Mouse (Mus musculus) MEL (cell line): Measurements from ENCODE around the gene Bach2. TPM values are rescaled to one million over a fixed set of nuclear protein-coding genes. Genes with fewer than 3 reads are reported as not detected.

Experiments used
- DNase-seq: peaks from one replicate; pipeline ENCODE4 v3.0.0; 2011; ENCODE audit warnings: low read depth, low spot score
- H3K27ac ChIP-seq: 2 replicates; pipeline ENCODE4 v1.5.1; 2012; ENCODE audit warnings: low read depth, mild to moderate bottlenecking, control low read depth, low read length, moderate library complexity; ENCODE audit not compliant: control insufficient read depth
- H3K27me3 ChIP-seq, 2 experiments: fragments of 150-350 bp in 1 of 2; sonication (generic) in 1 of 2; 2 replicates each; pipeline ENCODE4 v1.6.1; 2012; ENCODE audit warnings: low read length in 2 of 2, mild to moderate bottlenecking in 2 of 2, improper control_type of control experiment in 1 of 2, moderate library complexity in 1 of 2; ENCODE audit not compliant: insufficient read depth in 2 of 2, control insufficient read depth in 1 of 2
- H3K36me3 ChIP-seq, 2 experiments: 2 replicates each; pipeline ENCODE4 v1.6.1; 2012 to 2014; ENCODE audit warnings: low read length in 2 of 2, improper control_type of control experiment in 1 of 2, inconsistent platforms in 1 of 2, mild to moderate bottlenecking in 1 of 2; ENCODE audit not compliant: insufficient read depth in 2 of 2, control insufficient read depth in 1 of 2
- H3K4me1 ChIP-seq, 2 experiments: fragments of 150-350 bp in 1 of 2; sonication (generic) in 1 of 2; 2 replicates each; pipeline ENCODE4 v1.6.1; 2012; ENCODE audit warnings: low read length in 2 of 2, improper control_type of control experiment in 1 of 2, mild to moderate bottlenecking in 1 of 2; ENCODE audit not compliant: insufficient read depth in 2 of 2, control insufficient read depth in 1 of 2
- H3K4me3 ChIP-seq, 2 experiments: fragments of 150-350 bp in 1 of 2; sonication (generic) in 1 of 2; 2 replicates each; pipeline ENCODE4 v1.5.1; 2012; ENCODE audit warnings: low read depth in 2 of 2, low read length in 2 of 2, mild to moderate bottlenecking in 2 of 2, moderate library complexity in 2 of 2, control low read depth in 1 of 2, improper control_type of control experiment in 1 of 2; ENCODE audit not compliant: control insufficient read depth in 1 of 2, insufficient read depth in 1 of 2
- H3K79me2 ChIP-seq: 2 replicates; pipeline ENCODE4 v1.6.1; 2012; ENCODE audit warnings: mild to moderate bottlenecking, low read length, moderate library complexity; ENCODE audit not compliant: control insufficient read depth, poor library complexity, insufficient read depth
- H3K9ac ChIP-seq: 2 replicates; pipeline ENCODE4 v1.6.1; 2012; ENCODE audit warnings: low read depth, mild to moderate bottlenecking, control low read depth, low read length, moderate library complexity; ENCODE audit not compliant: control insufficient read depth, poor library complexity, severe bottlenecking
- H3K9me3 ChIP-seq: fragments of 150-350 bp; sonication (generic); replicated peaks from 2 replicates; pipeline ENCODE4 v1.6.1; 2012; ENCODE audit warnings: mild to moderate bottlenecking, low read length, improper control_type of control experiment, moderate library complexity; ENCODE audit not compliant: insufficient read depth
- BHLHE40 ChIP-seq: IDR thresholded peaks from 2 replicates; pipeline ENCODE4 v1.6.1; 2012; ENCODE audit warnings: low read depth, mild to moderate bottlenecking, inconsistent platforms, low read length, improper control_type of control experiment, borderline replicate concordance
- CHD1 ChIP-seq: IDR thresholded peaks from 2 replicates; pipeline ENCODE4 v1.6.1; 2012; ENCODE audit warnings: low read depth, mild to moderate bottlenecking, inconsistent platforms, low read length, improper control_type of control experiment
- CHD2 ChIP-seq: IDR thresholded peaks from 2 replicates; pipeline ENCODE4 v1.6.1; 2011; ENCODE audit warnings: low read length, improper control_type of control experiment
- CTCF ChIP-seq, 3 experiments: IDR thresholded peaks in 2 of 3; conservative IDR thresholded peaks in 1 of 3; 2 replicates each; pipeline ENCODE4 v1.5.1; 2011 to 2012; ENCODE audit warnings: low read length in 3 of 3, low read depth in 2 of 3, mild to moderate bottlenecking in 2 of 3, improper control_type of control experiment in 1 of 3, inconsistent platforms in 1 of 3, mixed read lengths in 1 of 3, moderate library complexity in 1 of 3; ENCODE audit not compliant: control insufficient read depth in 1 of 3, insufficient read depth in 1 of 3, poor library complexity in 1 of 3, severe bottlenecking in 1 of 3
- ELF1 ChIP-seq: IDR thresholded peaks from 2 replicates; pipeline ENCODE4 v1.6.1; 2014; ENCODE audit warnings: low read depth, mild to moderate bottlenecking, inconsistent platforms, low read length, improper control_type of control experiment, moderate library complexity
- EP300 ChIP-seq, 2 experiments: IDR thresholded peaks; 2 replicates each; pipeline ENCODE4 v1.6.1; 2011; ENCODE audit warnings: improper control_type of control experiment in 2 of 2, low read length in 2 of 2, low read depth in 1 of 2, mild to moderate bottlenecking in 1 of 2
- ETS1 ChIP-seq: IDR thresholded peaks from 2 replicates; pipeline ENCODE4 v1.6.1; 2012; ENCODE audit warnings: low read depth, mild to moderate bottlenecking, inconsistent platforms, low read length, improper control_type of control experiment, moderate library complexity
- GABPA ChIP-seq: IDR thresholded peaks from 2 replicates; pipeline ENCODE4 v1.6.1; 2012; ENCODE audit warnings: low read depth, mild to moderate bottlenecking, inconsistent platforms, low read length, improper control_type of control experiment, moderate library complexity
- GATA1 ChIP-seq: IDR thresholded peaks from 2 replicates; pipeline ENCODE4 v1.6.1; 2011; ENCODE audit warnings: low read depth, low read length, improper control_type of control experiment
- JUND ChIP-seq: IDR thresholded peaks from 2 replicates; pipeline ENCODE4 v1.6.1; 2011; ENCODE audit warnings: low read depth, mild to moderate bottlenecking, improper control_type of control experiment, low read length
- KAT2A ChIP-seq: conservative IDR thresholded peaks from 2 replicates; pipeline ENCODE4 v1.6.1; 2012; ENCODE audit warnings: low read depth, low read length, improper control_type of control experiment, inconsistent platforms
- MAX ChIP-seq: IDR thresholded peaks from 2 replicates; pipeline ENCODE4 v1.6.1; 2011; ENCODE audit warnings: low read length, improper control_type of control experiment
- MEF2A ChIP-seq: IDR thresholded peaks from 2 replicates; pipeline ENCODE4 v1.6.1; 2014; ENCODE audit warnings: low read depth, mild to moderate bottlenecking, inconsistent platforms, low read length, improper control_type of control experiment; ENCODE audit not compliant: poor library complexity, insufficient replicate concordance, severe bottlenecking; ENCODE audit errors: extremely low read depth
- MXI1 ChIP-seq: IDR thresholded peaks from 2 replicates; pipeline ENCODE4 v1.6.1; 2011; ENCODE audit warnings: mild to moderate bottlenecking, low read depth, low read length, improper control_type of control experiment
- MYB ChIP-seq: IDR thresholded peaks from 2 replicates; pipeline ENCODE4 v1.6.1; 2011; ENCODE audit warnings: mild to moderate bottlenecking, low read depth, low read length, improper control_type of control experiment
- MYC ChIP-seq: IDR thresholded peaks from 2 replicates; pipeline ENCODE4 v1.6.1; 2011; ENCODE audit warnings: low read depth, mild to moderate bottlenecking, low read length, improper control_type of control experiment, moderate library complexity
- NELFE ChIP-seq: IDR thresholded peaks from 2 replicates; pipeline ENCODE4 v1.6.1; 2011; ENCODE audit warnings: low read depth, low read length, improper control_type of control experiment
- POLR2AphosphoS5 ChIP-seq: IDR thresholded peaks from 2 replicates; pipeline ENCODE4 v1.6.1; 2012; ENCODE audit warnings: low read depth, borderline replicate concordance, mild to moderate bottlenecking, inconsistent platforms, low read length, moderate library complexity, mixed read lengths
- SIN3A ChIP-seq: IDR thresholded peaks from 2 replicates; pipeline ENCODE4 v1.6.1; 2012; ENCODE audit warnings: low read length, improper control_type of control experiment, inconsistent platforms
- TCF12 ChIP-seq: IDR thresholded peaks from 2 replicates; pipeline ENCODE4 v1.6.1; 2014; ENCODE audit warnings: low read depth, mild to moderate bottlenecking, inconsistent platforms, low read length, improper control_type of control experiment, moderate library complexity
- USF1 ChIP-seq: IDR thresholded peaks from 2 replicates; pipeline ENCODE4 v1.6.1; 2014; ENCODE audit warnings: low read depth, mild to moderate bottlenecking, inconsistent platforms, low read length, improper control_type of control experiment, moderate library complexity
- USF2 ChIP-seq, 2 experiments: IDR thresholded peaks; 2 replicates each; pipeline ENCODE4 v1.6.1; 2011 to 2012; ENCODE audit warnings: improper control_type of control experiment in 2 of 2, low read length in 2 of 2, borderline replicate concordance in 1 of 2, inconsistent platforms in 1 of 2, low read depth in 1 of 2, mild to moderate bottlenecking in 1 of 2; ENCODE audit not compliant: insufficient read depth in 1 of 2
- ZKSCAN1 ChIP-seq: IDR thresholded peaks from 2 replicates; pipeline ENCODE4 v1.6.1; 2012; ENCODE audit warnings: low read depth, mild to moderate bottlenecking, inconsistent platforms, low read length, improper control_type of control experiment, moderate library complexity
- ZNF384 ChIP-seq: IDR thresholded peaks from 2 replicates; pipeline ENCODE4 v1.6.1; 2012; ENCODE audit warnings: low read depth, mild to moderate bottlenecking, inconsistent platforms, low read length, improper control_type of control experiment
- polyA plus RNA-seq, 2 experiments: library from polyadenylated mRNA; stranded (reverse) in 1 of 2; unstranded in 1 of 2; fragments of >175 nt in 1 of 2; fragments of >200 nt in 1 of 2; gene quantifications; 2 replicates each; pipeline versions ENCODE4 v1.2.1 to v1.2.4; 2012; ENCODE audit warnings: low replicate concordance in 2 of 2, low read depth in 1 of 2; ENCODE audit not compliant: insufficient read length in 2 of 2, insufficient read depth in 1 of 2, missing spikeins in 1 of 2
- total RNA-seq: library from RNA; depleted of rRNA; stranded (reverse); fragments of 300-350 nt; gene quantifications from 2 replicates; pipeline ENCODE4 v1.2.3, GENCODE M21; 2012

Bach2 gene
- total and polyA plus RNA-seq, 3 experiments, result 0.04 TPM; not detected in 2

DNA sequence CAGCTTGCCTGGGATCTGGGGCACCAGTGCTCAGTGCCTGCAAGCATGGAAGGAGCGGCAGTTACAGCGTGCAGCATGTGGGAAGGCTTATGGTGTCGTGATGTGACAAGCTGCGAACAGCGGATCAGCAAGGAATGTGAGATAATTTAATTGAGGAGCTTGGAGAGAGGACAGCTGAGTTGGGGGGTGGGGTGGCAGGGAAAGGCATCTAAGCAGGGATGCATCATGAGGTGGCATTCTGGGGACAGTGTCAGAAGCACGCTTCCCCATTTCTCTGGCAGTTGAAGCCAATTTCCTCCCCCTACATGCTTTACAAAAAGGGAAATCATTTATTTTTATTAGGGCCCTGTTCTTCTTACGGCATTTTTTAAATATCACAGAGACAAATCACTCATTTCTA lies 134.5 kb downstream of the Bach2 start:
- H3K9ac ChIP-seq, result no peak overlapping the region
- no peaks in the 10 kb centered on the region for H3K79me2 ChIP-seq
- DNase-seq, result peak; percentile 51
- peaks cover 0 to 3% of the 10 kb centered on the region in 2 experiments; a peak in 2 of 4 replicates for H3K27me3 ChIP-seq
- no peaks in the 10 kb centered on the region for H3K9me3 ChIP-seq
- H3K27ac ChIP-seq, result no peak overlapping the region
- H3K4me3 ChIP-seq, result no peak overlapping the region
- no peaks in the 10 kb centered on the region for H3K36me3 ChIP-seq
- 0 out of 4 replicates have a peak, but pooled peaks cover 0 to 3% of the 10 kb centered on the region in 2 experiments for H3K4me1 ChIP-seq
- no peak for TF ChIP-seq NELFE
- no peak for TF ChIP-seq CHD1
- no peak for TF ChIP-seq MYB
- 0 out of 4 replicates have a peak, but pooled peaks of 1 of the 2 experiments have one; percentile 21 for TF ChIP-seq EP300 (IDR thresholded peaks at IDR 0.05; ENCODE audit: low read depth in 1 of 2, low read length in 2 of 2)

DNA sequence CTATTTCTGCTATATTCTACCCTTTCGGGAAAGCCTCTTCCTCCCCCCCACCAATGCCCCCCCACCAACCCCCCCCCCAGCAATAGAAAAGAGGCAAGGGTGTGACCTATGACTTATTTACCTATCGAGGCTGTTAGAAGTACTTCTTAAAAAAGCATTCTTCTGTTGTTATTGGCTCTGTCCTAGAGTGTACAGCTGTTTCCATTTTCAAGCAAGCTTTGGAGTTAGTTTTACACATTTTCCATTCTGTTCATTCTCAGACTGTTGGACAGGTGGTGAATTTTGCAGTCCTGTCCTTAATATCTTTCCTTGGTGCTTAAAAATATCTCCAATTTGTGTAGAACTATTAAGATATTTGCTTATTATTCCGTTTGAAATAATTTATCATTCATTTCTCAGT lies 134.9 kb downstream of the Bach2 start:
- no peak overlapping the region for H3K27ac ChIP-seq
- no peaks in the 10 kb centered on the region for H3K9me3 ChIP-seq
- H3K36me3 ChIP-seq, result no peaks in the 10 kb centered on the region

DNA sequence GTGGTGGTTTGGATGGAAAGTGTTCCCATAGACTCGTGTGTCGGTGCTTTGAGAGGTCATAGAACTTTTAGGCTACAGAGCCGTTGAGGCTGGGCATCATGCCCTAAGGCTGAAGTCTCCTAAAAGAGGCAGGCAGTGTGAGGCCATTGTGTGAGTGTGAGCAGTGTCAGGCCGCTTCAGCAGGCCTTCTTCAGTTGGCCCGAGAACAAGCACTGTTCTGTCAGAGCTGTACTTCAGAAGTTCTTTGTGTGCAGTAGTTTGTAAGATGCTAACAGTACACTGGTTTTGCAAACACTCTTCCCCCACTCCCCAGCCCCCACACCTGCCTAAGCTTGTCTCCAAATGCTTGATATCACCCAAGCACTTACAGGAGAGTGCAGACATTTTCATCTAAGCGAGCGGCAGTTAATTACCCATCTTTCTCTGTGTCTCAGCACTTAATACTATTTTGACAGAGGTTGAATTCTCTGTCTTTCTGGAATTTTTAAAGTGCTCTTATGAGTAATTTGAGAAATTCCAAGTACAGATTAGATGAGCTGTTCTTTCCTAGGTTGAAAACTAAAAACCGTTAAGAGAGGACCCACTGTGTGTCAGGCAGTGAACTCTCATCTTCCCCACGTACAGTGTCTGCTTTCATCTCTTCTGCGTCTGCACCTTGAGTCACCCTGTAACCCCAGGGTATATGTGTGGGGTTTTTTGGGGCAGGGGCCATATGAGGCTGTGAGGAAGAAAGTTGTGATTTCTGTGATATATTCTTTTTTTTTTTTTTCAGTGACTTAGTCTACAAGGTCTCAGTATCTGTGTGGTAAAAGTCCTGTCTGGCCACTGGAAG lies 136.4 kb downstream of the Bach2 start:
- no peak overlapping the region for H3K27ac ChIP-seq
- H3K27me3 ChIP-seq, result peaks cover 0 to 3% of the 10 kb centered on the region in 2 experiments; a peak in 1 of 4 replicates
- H3K79me2 ChIP-seq, result no peaks in the 10 kb centered on the region
- TF ChIP-seq MEF2A (no peak), GABPA (no peak), TCF12 (no peak), MYC (no peak), CHD1 (no peak), SIN3A (no peak), KAT2A (no peak), ETS1 (no peak)
- H3K9me3 ChIP-seq, result no peaks in the 10 kb centered on the region
- no peak overlapping the region for H3K4me3 ChIP-seq
- no peak overlapping the region for H3K9ac ChIP-seq
- DNase-seq, result no peak
- 0 out of 4 replicates have a peak, but pooled peaks cover 0 to 3% of the 10 kb centered on the region in 2 experiments for H3K4me1 ChIP-seq
- H3K36me3 ChIP-seq, result no peaks in the 10 kb centered on the region

More for the DNA sequence above, 134.9 kb downstream of the Bach2 start:
- Histone ChIP-seq H3K9ac (no peak overlapping the region), H3K27me3 (peaks cover 0 to 3% of the 10 kb centered on the region in 2 experiments; a peak in 1 of 4 replicates), H3K79me2 (no peaks in the 10 kb centered on the region), H3K4me1 (0 out of 4 replicates have a peak, but pooled peaks cover 0 to 3% of the 10 kb centered on the region in 2 experiments), H3K4me3 (no peak overlapping the region)
- TF ChIP-seq CHD2 (no peak), MXI1 (no peak), TCF12 (no peak), CTCF (IDR thresholded peaks at IDR 0.05 in 2 of 3, conservative IDR thresholded peaks at IDR 0.05 in 1 of 3; ENCODE audit: control insufficient read depth in 1 of 3, insufficient read depth in 1 of 3, low read depth in 2 of 3, low read length in 3 of 3, poor library complexity in 1 of 3, severe bottlenecking in 1 of 3) (no peak), MYB (no peak), ZNF384 (no peak), ELF1 (no peak), SIN3A (no peak), BHLHE40 (no peak), USF2 (IDR thresholded peaks at IDR 0.05; ENCODE audit: borderline replicate concordance in 1 of 2, insufficient read depth in 1 of 2, low read depth in 1 of 2, low read length in 2 of 2) (no peak), EP300 (IDR thresholded peaks at IDR 0.05; ENCODE audit: low read depth in 1 of 2, low read length in 2 of 2) (no peak), ZKSCAN1 (no peak), JUND (no peak), CHD1 (no peak), GATA1 (no peak), MAX (no peak), USF1 (no peak), POLR2AphosphoS5 (no peak)
- no peak for DNase-seq
